In genomic region chr4:53277741-53278525, GRCm38 (mm10) we compare ENCODE assay signal across 9 mouse cellular contexts.
DNase-seq lines count a peak whose midpoint lies in the region; ATAC-seq and TF ChIP-seq lines count a peak whose summit lies in the region.
"Had no signal": no experiment of that assay in that cellular context is flagged by ENCODE, and none has a peak within 500 bp of the region (broad histone marks: within the 10 kb centered on the region; RNA-seq: fewer than 3 reads in every experiment).

No protein-coding gene starts in this region.

- no peak for TF ChIP-seq EP300 in heart, postnatal 0 days (IDR thresholded peaks at IDR 0.05; ENCODE audit: low read depth)
- TF ChIP-seq EP300 in CH12.LX (IDR thresholded peaks at IDR 0.05; ENCODE audit: low read length), result peak; percentile 78

- 38% methylated on average over 12 of the region's 12 CpGs for WGBS in heart, postnatal 0 days
- WGBS in heart, embryonic 11.5 days (ENCODE audit: insufficient replicate concordance), result 54% methylated on average over 12 of the region's 12 CpGs

- no peak for TF ChIP-seq RAD21 in CH12.LX (IDR thresholded peaks at IDR 0.05; ENCODE audit: low read depth, low read length)

- H3K4me2 ChIP-seq in heart, postnatal 0 days (ENCODE audit: low read depth, low read length), result peak overlapping the region; percentile 39; the same call in 1 of the 2 replicates
- H3K4me2 ChIP-seq in heart, embryonic 11.5 days, result no peak overlapping the region; the same call in 1 of the 2 replicates
- peak overlapping the region; percentile 61 for H3K4me2 ChIP-seq in CH12.LX (ENCODE audit: insufficient read depth, low read depth, poor library complexity, severe bottlenecking)

- no peak for DNase-seq in heart, postnatal 0 days (ENCODE audit: low spot score)
- peak; percentile 93 for DNase-seq in CH12.LX (ENCODE audit: extremely low read depth)
- peak; percentile 4 for DNase-seq in retina, embryonic 14.5 days (ENCODE audit: low spot score)
- no peak for DNase-seq in layer of hippocampus, adult 18-20 months (ENCODE audit: low spot score in 2 of 2)
- no peak for DNase-seq in gastrocnemius, adult 8-10 months (ENCODE audit: low spot score in 2 of 2)
- DNase-seq in heart, adult 8-10 months (ENCODE audit: low spot score), result no peak

- no peak for ATAC-seq in heart, postnatal 0 days (ENCODE audit: insufficient read depth, low read depth)
- no peak for ATAC-seq in heart, embryonic 11.5 days (replicated peaks; ENCODE audit: insufficient number of reproducible peaks, low FRiP score, low TSS enrichment)

- no peak overlapping the region for H3K4me3 ChIP-seq in heart, postnatal 0 days (ENCODE audit: low read depth, low read length)
- H3K4me3 ChIP-seq in heart, embryonic 11.5 days (ENCODE audit: low read depth, low read length), result no peak overlapping the region
- peak overlapping the region in 1 of 3 experiments; percentile 17 for H3K4me3 ChIP-seq in CH12.LX (replicated peaks in 1 of 3; ENCODE audit: low read depth in 2 of 3, low read length in 2 of 3, poor library complexity in 1 of 3)
- H3K4me3 ChIP-seq in brown adipose tissue, adult 24 weeks (ENCODE audit: insufficient read depth, low read depth, low read length), result peak overlapping the region; percentile 42
- H3K4me3 ChIP-seq: myocyte had no signal

- dilution Hi-C loops in CH12.LX (cut with MboI; ENCODE audit: extremely low pct_ligation_motif_present, extremely low pct_unique_long_range_greater_than_20kb, low sequenced_read_pairs), result no loop called here

- no peak overlapping the region for H3K27ac ChIP-seq in heart, postnatal 0 days (ENCODE audit: low read depth)
- H3K27ac ChIP-seq in heart, embryonic 11.5 days (ENCODE audit: low read depth, low read length), result no peak overlapping the region
- H3K27ac ChIP-seq in CH12.LX (ENCODE audit: insufficient read depth, low read depth), result 0 out of 2 replicates have a peak overlapping the region, but pooled peaks have one; percentile 24
- H3K27ac ChIP-seq in brown adipose tissue, adult 24 weeks (replicated peaks; ENCODE audit: low read depth, low read length), result peak overlapping the region; percentile 90

- no peaks in the 10 kb centered on the region for H3K27me3 ChIP-seq in heart, postnatal 0 days (ENCODE audit: control insufficient read depth, insufficient read depth, low read length)
- H3K27me3 ChIP-seq in heart, embryonic 11.5 days (ENCODE audit: control insufficient read depth, insufficient read depth, low read length), result no peaks in the 10 kb centered on the region
- no peaks in the 10 kb centered on the region for H3K27me3 ChIP-seq in CH12.LX (replicated peaks)

- H3K36me3 ChIP-seq in heart, postnatal 0 days (replicated peaks; ENCODE audit: control insufficient read depth, insufficient read depth, low read length), result no peaks in the 10 kb centered on the region
- no peaks in the 10 kb centered on the region for H3K36me3 ChIP-seq in heart, embryonic 11.5 days (ENCODE audit: control insufficient read depth, insufficient read depth, low read length)
- H3K36me3 ChIP-seq in CH12.LX (replicated peaks in 1 of 2; ENCODE audit: control insufficient read depth in 1 of 2, insufficient read depth in 1 of 2, low read length in 1 of 2), result no peaks in the 10 kb centered on the region

- no peaks in the 10 kb centered on the region for H3K79me2 ChIP-seq in CH12.LX (replicated peaks; ENCODE audit: control insufficient read depth, extremely low read depth, insufficient read depth, poor library complexity, severe bottlenecking)

- H3K4me1 ChIP-seq in heart, postnatal 0 days (ENCODE audit: control insufficient read depth, insufficient read depth), result peaks cover 7% of the 10 kb centered on the region; the same call in 1 of the 2 replicates
- H3K4me1 ChIP-seq in heart, embryonic 11.5 days (ENCODE audit: control insufficient read depth, insufficient read depth, low read length), result peaks cover 4% of the 10 kb centered on the region; the same call in 1 of the 2 replicates
- peaks cover 0 to 17% of the 10 kb centered on the region in 2 experiments; a peak in 2 of 4 replicates for H3K4me1 ChIP-seq in CH12.LX (ENCODE audit: control insufficient read depth in 1 of 2, insufficient read depth in 2 of 2)
- H3K4me1 ChIP-seq in brown adipose tissue, adult 24 weeks (ENCODE audit: control insufficient read depth, insufficient read depth, insufficient read length, low read length), result peaks cover 5% of the 10 kb centered on the region; the same call in 1 of the 2 replicates

- in situ Hi-C loops in CH12.LX (cut with MboI; ENCODE audit: low pct_ligation_motif_present, low pct_unique_long_range_greater_than_20kb, low sequenced_read_pairs), result no loop called here

- H3K9me3 ChIP-seq in heart, postnatal 0 days (replicated peaks; ENCODE audit: control insufficient read depth, low read length), result no peaks in the 10 kb centered on the region
- no peaks in the 10 kb centered on the region for H3K9me3 ChIP-seq in heart, embryonic 11.5 days (replicated peaks; ENCODE audit: control insufficient read depth, low read length)
- H3K9me3 ChIP-seq in CH12.LX (replicated peaks; ENCODE audit: low read length), result no peaks in the 10 kb centered on the region

- no peak overlapping the region for H3K9ac ChIP-seq in heart, postnatal 0 days (replicated peaks; ENCODE audit: low read depth, low read length)
- no peak overlapping the region for H3K9ac ChIP-seq in heart, embryonic 11.5 days (ENCODE audit: low read depth, low read length)
- no peak overlapping the region for H3K9ac ChIP-seq in CH12.LX (ENCODE audit: insufficient read depth, low read depth)

- no peak for TF ChIP-seq CTCF in heart, postnatal 0 days (IDR thresholded peaks at IDR 0.05; ENCODE audit: low read depth)
- no peak for TF ChIP-seq CTCF in CH12.LX (conservative IDR thresholded peaks at IDR 0.05 in 1 of 2, IDR thresholded peaks at IDR 0.05 in 1 of 2; ENCODE audit: low read depth in 2 of 2, low read length in 2 of 2)

- TF ChIP-seq POLR2A in CH12.LX (IDR thresholded peaks at IDR 0.05; ENCODE audit: low read depth, low read length), result no peak

TF ChIP-seq in CH12.LX, 34 proteins besides CTCF, POLR2A, EP300 and RAD21:
- TF ChIP-seq ETS1 (conservative IDR thresholded peaks at IDR 0.05; ENCODE audit: low read depth, low read length), result peak; percentile 40
- TF ChIP-seq TBP (conservative IDR thresholded peaks at IDR 0.05; ENCODE audit: low read depth, low read length), result no peak
- TF ChIP-seq PAX5 (IDR thresholded peaks at IDR 0.05; ENCODE audit: low read length), result no peak
- no peak for TF ChIP-seq RCOR1 (conservative IDR thresholded peaks at IDR 0.05; ENCODE audit: low read depth, low read length)
- no peak for TF ChIP-seq E2F4 (IDR thresholded peaks at IDR 0.05; ENCODE audit: insufficient replicate concordance, low read depth, low read length)
- 0 out of 2 replicates have a peak, but pooled peaks have one; percentile 0 for TF ChIP-seq JUN (IDR thresholded peaks at IDR 0.05; ENCODE audit: insufficient read depth, low read depth, low read length)
- TF ChIP-seq CHD2 (IDR thresholded peaks at IDR 0.05; ENCODE audit: low read length), result no peak
- TF ChIP-seq MYC (IDR thresholded peaks at IDR 0.05; ENCODE audit: low read depth, low read length), result 0 out of 2 replicates have a peak, but pooled peaks have one; percentile 29
- no peak for TF ChIP-seq KAT2A (IDR thresholded peaks at IDR 0.05; ENCODE audit: insufficient replicate concordance, low read length)
- 0 out of 2 replicates have a peak, but pooled peaks have one; percentile 52 for TF ChIP-seq MAZ (IDR thresholded peaks at IDR 0.05; ENCODE audit: low read depth, low read length)
- no peak for TF ChIP-seq MAFK (IDR thresholded peaks at IDR 0.05; ENCODE audit: insufficient replicate concordance, low read length)
- no peak for TF ChIP-seq ZC3H11A (IDR thresholded peaks at IDR 0.05; ENCODE audit: low read depth, low read length)
- no peak for TF ChIP-seq SMC3 (IDR thresholded peaks at IDR 0.05; ENCODE audit: low read depth, low read length)
- no peak for TF ChIP-seq GABPA (IDR thresholded peaks at IDR 0.05; ENCODE audit: insufficient replicate concordance, low read depth, low read length)
- TF ChIP-seq CHD1 (IDR thresholded peaks at IDR 0.05; ENCODE audit: low read depth, low read length), result no peak
- peak; percentile 19; the same call in 1 of the 2 replicates for TF ChIP-seq MEF2A (IDR thresholded peaks at IDR 0.05; ENCODE audit: borderline replicate concordance, low read depth, low read length)
- no peak for TF ChIP-seq ELF1 (IDR thresholded peaks at IDR 0.05; ENCODE audit: low read depth, low read length)
- TF ChIP-seq SIN3A (IDR thresholded peaks at IDR 0.05; ENCODE audit: low read length), result no peak
- no peak for TF ChIP-seq HCFC1 (IDR thresholded peaks at IDR 0.05; ENCODE audit: low read depth, low read length)
- TF ChIP-seq ZMIZ1 (IDR thresholded peaks at IDR 0.05; ENCODE audit: low read depth, low read length), result no peak
- no peak for TF ChIP-seq NRF1 (IDR thresholded peaks at IDR 0.05; ENCODE audit: low read depth, low read length)
- no peak for TF ChIP-seq NELFE (IDR thresholded peaks at IDR 0.05; ENCODE audit: low read depth, low read length)
- TF ChIP-seq IRF4 (IDR thresholded peaks at IDR 0.05; ENCODE audit: low read depth, low read length), result peak; percentile 33; the same call in 1 of the 2 replicates
- peak; percentile 59 for TF ChIP-seq BHLHE40 (IDR thresholded peaks at IDR 0.05; ENCODE audit: low read depth, low read length)
- no peak for TF ChIP-seq USF1 (IDR thresholded peaks at IDR 0.05; ENCODE audit: low read depth, low read length)
- no peak for TF ChIP-seq UBTF (IDR thresholded peaks at IDR 0.05; ENCODE audit: low read depth, low read length)
- TF ChIP-seq ZKSCAN1 (IDR thresholded peaks at IDR 0.05; ENCODE audit: borderline replicate concordance, low read depth, low read length), result no peak
- TF ChIP-seq USF2 (conservative IDR thresholded peaks at IDR 0.05; ENCODE audit: low read depth, low read length), result no peak
- TF ChIP-seq MXI1 (IDR thresholded peaks at IDR 0.05; ENCODE audit: low read depth, low read length), result no peak
- TF ChIP-seq ZNF384 (IDR thresholded peaks at IDR 0.05; ENCODE audit: low read depth, low read length), result no peak
- no peak for TF ChIP-seq JUND (conservative IDR thresholded peaks at IDR 0.05; ENCODE audit: low read depth, low read length)
- TF ChIP-seq MAX (IDR thresholded peaks at IDR 0.05; ENCODE audit: low read length), result no peak; the same call in 1 of the 2 replicates
- 0 out of 2 replicates have a peak, but pooled peaks have one; percentile 33 for TF ChIP-seq TCF12 (IDR thresholded peaks at IDR 0.05; ENCODE audit: low read depth, low read length)
- TF ChIP-seq POLR2AphosphoS2 (IDR thresholded peaks at IDR 0.05; ENCODE audit: low read depth, low read length), result no peak

Comparison
In these comparisons a context has a peak if more than half of its experiments do, and no peak if none do; other contexts are left out.
1. DNase-seq: peak in CH12.LX (single experiment) and retina, embryonic 14.5 days (single experiment); none in heart, postnatal 0 days (single experiment), layer of hippocampus, adult 18-20 months (0 of 2), gastrocnemius, adult 8-10 months (0 of 2) and heart, adult 8-10 months (single experiment).
2. H3K27ac ChIP-seq: peak in CH12.LX (single experiment) and brown adipose tissue, adult 24 weeks (single experiment); none in heart, postnatal 0 days (single experiment) and heart, embryonic 11.5 days (single experiment).